Mouse (Mus musculus): ENCODE measurements at regions not wholly inside any gene's neighbourhood (a gene's known extent, or its start where the extent isn't known, plus 50 kb on each side); places are given as distances from the start of the nearest gene placed in this dataset.
"Not testable (repeated sequence)": the region's sequence is repeated elsewhere in the genome, so short reads cannot be mapped to it uniquely, and the experiment has no call there.

- no peaks in the 10 kb centered on the region for H3K9me3 ChIP-seq (ENCODE audit: control insufficient read depth, low read length)
- no peaks in the 10 kb centered on the region for H3K4me1 ChIP-seq (ENCODE audit: control insufficient read depth, insufficient read depth, low read length)
- H3K9ac ChIP-seq (ENCODE audit: low read length), result no peak overlapping the region
- H3K36me3 ChIP-seq (ENCODE audit: control insufficient read depth, insufficient read depth, low read length), result no peaks in the 10 kb centered on the region
- ATAC-seq (ENCODE audit: low FRiP score) (peak; percentile 35; the same call in 1 of the 2 replicates), DNase-seq (ENCODE audit: low spot score, missing footprints) (no peak)
- H3K27ac ChIP-seq (ENCODE audit: low read depth, low read length), result no peak overlapping the region
- no peak overlapping the region for H3K4me2 ChIP-seq
- no peaks in the 10 kb centered on the region for H3K27me3 ChIP-seq (ENCODE audit: control insufficient read depth, insufficient read depth, low read length)
- 24% methylated on average over 3 of the region's 3 CpGs for WGBS
- no peak overlapping the region for H3K4me3 ChIP-seq (ENCODE audit: low read depth, low read length)
Measured at GRCm38 (mm10) chrX:17818325-17818724, 246.2 kb upstream of the Fundc1 start.

- no peak overlapping the region for H3K4me2 ChIP-seq
- no peaks in the 10 kb centered on the region for H3K27me3 ChIP-seq (ENCODE audit: control insufficient read depth, insufficient read depth, low read length)
- no peak overlapping the region for H3K9ac ChIP-seq (ENCODE audit: low read length)
- no peak overlapping the region for H3K27ac ChIP-seq (ENCODE audit: low read depth, low read length)
- no peaks in the 10 kb centered on the region for H3K4me1 ChIP-seq (ENCODE audit: control insufficient read depth, insufficient read depth, low read length)
- ATAC-seq (ENCODE audit: low FRiP score), result no peak
- H3K4me3 ChIP-seq (ENCODE audit: low read depth, low read length), result no peak overlapping the region
- no peak for DNase-seq (ENCODE audit: low spot score, missing footprints)
- 80% methylated on average over 3 of the region's 3 CpGs for WGBS
- no peaks in the 10 kb centered on the region for H3K36me3 ChIP-seq (ENCODE audit: control insufficient read depth, insufficient read depth, low read length)
- no peaks in the 10 kb centered on the region for H3K9me3 ChIP-seq (ENCODE audit: control insufficient read depth, low read length)
Measured at GRCm38 (mm10) chrX:17817651-17818050, 245.5 kb upstream of the Fundc1 start.

- not testable (repeated sequence) for H3K4me2 ChIP-seq; H3K36me3 ChIP-seq (ENCODE audit: control insufficient read depth, insufficient read depth, low read length); H3K27me3 ChIP-seq (ENCODE audit: control insufficient read depth, insufficient read depth, low read length); DNase-seq (ENCODE audit: low spot score, missing footprints); H3K4me3 ChIP-seq (ENCODE audit: low read depth, low read length); H3K9me3 ChIP-seq (ENCODE audit: control insufficient read depth, low read length); H3K4me1 ChIP-seq (ENCODE audit: control insufficient read depth, insufficient read depth, low read length); H3K27ac ChIP-seq (ENCODE audit: low read depth, low read length); H3K9ac ChIP-seq (ENCODE audit: low read length); ATAC-seq (ENCODE audit: low FRiP score)
- WGBS, result 86% methylated on average over 1 of the region's 6 CpGs
Measured at GRCm38 (mm10) chrX:17788048-17788447, 215.9 kb upstream of the Fundc1 start.

GRCm38 (mm10) chrX:17775886-17776285 lies 203.8 kb upstream of the Fundc1 start:
- 94% methylated on average over 1 of the region's 1 CpGs for WGBS
- Histone ChIP-seq H3K4me1 (ENCODE audit: control insufficient read depth, insufficient read depth, low read length) (no peaks in the 10 kb centered on the region), H3K4me3 (ENCODE audit: low read depth, low read length) (no peak overlapping the region), H3K27me3 (ENCODE audit: control insufficient read depth, insufficient read depth, low read length) (no peaks in the 10 kb centered on the region), H3K36me3 (ENCODE audit: control insufficient read depth, insufficient read depth, low read length) (no peaks in the 10 kb centered on the region), H3K9ac (ENCODE audit: low read length) (no peak overlapping the region), H3K4me2 (no peak overlapping the region), H3K27ac (ENCODE audit: low read depth, low read length) (no peak overlapping the region), H3K9me3 (ENCODE audit: control insufficient read depth, low read length) (no peaks in the 10 kb centered on the region)
- no peak for DNase-seq (ENCODE audit: low spot score, missing footprints)
- no peak for ATAC-seq (ENCODE audit: low FRiP score)

GRCm38 (mm10) chrX:17752823-17753222 lies 180.7 kb upstream of the Fundc1 start:
- Histone ChIP-seq H3K4me2 (no peak overlapping the region), H3K27ac (ENCODE audit: low read depth, low read length) (no peak overlapping the region), H3K4me1 (ENCODE audit: control insufficient read depth, insufficient read depth, low read length) (no peaks in the 10 kb centered on the region), H3K27me3 (ENCODE audit: control insufficient read depth, insufficient read depth, low read length) (no peaks in the 10 kb centered on the region), H3K9me3 (ENCODE audit: control insufficient read depth, low read length) (no peaks in the 10 kb centered on the region), H3K9ac (ENCODE audit: low read length) (no peak overlapping the region), H3K36me3 (ENCODE audit: control insufficient read depth, insufficient read depth, low read length) (no peaks in the 10 kb centered on the region), H3K4me3 (ENCODE audit: low read depth, low read length) (no peak overlapping the region)
- 33% methylated on average over 2 of the region's 2 CpGs for WGBS
- DNase-seq (ENCODE audit: low spot score, missing footprints) (no peak), ATAC-seq (ENCODE audit: low FRiP score) (no peak)

- no peak overlapping the region for H3K4me3 ChIP-seq (ENCODE audit: low read depth, low read length)
- H3K4me2 ChIP-seq, result no peak overlapping the region
- no peaks in the 10 kb centered on the region for H3K27me3 ChIP-seq (ENCODE audit: control insufficient read depth, insufficient read depth, low read length)
- WGBS, result 74% methylated on average over 5 of the region's 5 CpGs
- DNase-seq (ENCODE audit: low spot score, missing footprints) (no peak), ATAC-seq (ENCODE audit: low FRiP score) (no peak)
- H3K36me3 ChIP-seq (ENCODE audit: control insufficient read depth, insufficient read depth, low read length), result no peaks in the 10 kb centered on the region
- H3K27ac ChIP-seq (ENCODE audit: low read depth, low read length), result no peak overlapping the region
- H3K9me3 ChIP-seq (ENCODE audit: control insufficient read depth, low read length), result no peaks in the 10 kb centered on the region
- H3K9ac ChIP-seq (ENCODE audit: low read length), result no peak overlapping the region
- no peaks in the 10 kb centered on the region for H3K4me1 ChIP-seq (ENCODE audit: control insufficient read depth, insufficient read depth, low read length)
Measured at GRCm38 (mm10) chrX:17751466-17751865, 179.3 kb upstream of the Fundc1 start.

- Histone ChIP-seq H3K27me3 (ENCODE audit: control insufficient read depth, insufficient read depth, low read length) (no peaks in the 10 kb centered on the region), H3K4me2 (no peak overlapping the region), H3K4me1 (ENCODE audit: control insufficient read depth, insufficient read depth, low read length) (no peaks in the 10 kb centered on the region), H3K36me3 (ENCODE audit: control insufficient read depth, insufficient read depth, low read length) (no peaks in the 10 kb centered on the region), H3K9me3 (ENCODE audit: control insufficient read depth, low read length) (no peaks in the 10 kb centered on the region), H3K4me3 (ENCODE audit: low read depth, low read length) (no peak overlapping the region), H3K27ac (ENCODE audit: low read depth, low read length) (no peak overlapping the region), H3K9ac (ENCODE audit: low read length) (no peak overlapping the region)
- ATAC-seq (ENCODE audit: low FRiP score) (no peak), DNase-seq (ENCODE audit: low spot score, missing footprints) (no peak)
- 77% methylated on average over 4 of the region's 4 CpGs for WGBS
Measured at GRCm38 (mm10) chrX:17730233-17730632, 158.1 kb upstream of the Fundc1 start.

- no peaks in the 10 kb centered on the region for H3K27me3 ChIP-seq (ENCODE audit: control insufficient read depth, insufficient read depth, low read length)
- ATAC-seq (ENCODE audit: low FRiP score), result 0 out of 2 replicates have a peak, but pooled peaks have one; percentile 57
- 60% methylated on average over 5 of the region's 5 CpGs for WGBS
- H3K9ac ChIP-seq (ENCODE audit: low read length), result no peak overlapping the region
- no peak overlapping the region for H3K4me2 ChIP-seq
- no peak overlapping the region for H3K27ac ChIP-seq (ENCODE audit: low read depth, low read length)
- H3K4me3 ChIP-seq (ENCODE audit: low read depth, low read length), result no peak overlapping the region
- no peaks in the 10 kb centered on the region for H3K4me1 ChIP-seq (ENCODE audit: control insufficient read depth, insufficient read depth, low read length)
- no peaks in the 10 kb centered on the region for H3K9me3 ChIP-seq (ENCODE audit: control insufficient read depth, low read length)
- no peaks in the 10 kb centered on the region for H3K36me3 ChIP-seq (ENCODE audit: control insufficient read depth, insufficient read depth, low read length)
- DNase-seq (ENCODE audit: low spot score, missing footprints), result peak; percentile 84
Measured at GRCm38 (mm10) chrX:17725780-17726220, 153.7 kb upstream of the Fundc1 start.

GRCm38 (mm10) chrX:17724990-17725779 lies 153.1 kb upstream of the Fundc1 start:
- no peak for DNase-seq (ENCODE audit: low spot score, missing footprints)
- Histone ChIP-seq H3K4me1 (ENCODE audit: control insufficient read depth, insufficient read depth, low read length) (no peaks in the 10 kb centered on the region), H3K27me3 (ENCODE audit: control insufficient read depth, insufficient read depth, low read length) (no peaks in the 10 kb centered on the region), H3K9ac (ENCODE audit: low read length) (no peak overlapping the region), H3K36me3 (ENCODE audit: control insufficient read depth, insufficient read depth, low read length) (no peaks in the 10 kb centered on the region), H3K4me3 (ENCODE audit: low read depth, low read length) (no peak overlapping the region), H3K9me3 (ENCODE audit: control insufficient read depth, low read length) (no peaks in the 10 kb centered on the region), H3K27ac (ENCODE audit: low read depth, low read length) (no peak overlapping the region), H3K4me2 (no peak overlapping the region)
- WGBS, result 23% methylated on average over 7 of the region's 7 CpGs
- peak; percentile 85 for ATAC-seq (ENCODE audit: low FRiP score)

Data from midbrain, embryonic 11.5 days (tissue).